In genomic region chr12:77949474-77950017, GRCm38 (mm10) we compare ENCODE assay signal across 8 mouse cellular contexts.
A peak's percentile ranks its signal among the peaks of the same experiment; 100 is the strongest.
DNase-seq lines count a peak whose midpoint lies in the region; ATAC-seq and TF ChIP-seq lines count a peak whose summit lies in the region.

No protein-coding gene starts in this region.

- no peaks in the 10 kb centered on the region for H3K27me3 ChIP-seq in kidney, adult 2 months (replicated peaks; ENCODE audit: control insufficient read depth, insufficient read depth, low read length)
- H3K27me3 ChIP-seq in stomach, embryonic 14.5 days (ENCODE audit: control insufficient read depth, insufficient read depth, low read length) = no peaks in the 10 kb centered on the region

- intact Hi-C loops in left cerebral cortex, postnatal 36 days (cut with DNase I) = no loop called here

- H3K9me3 ChIP-seq in stomach, embryonic 14.5 days (ENCODE audit: control insufficient read depth, low read depth, low read length) = no peaks in the 10 kb centered on the region

- WGBS in kidney, adult 2 months = 17% methylated on average over 16 of the region's 16 CpGs
- WGBS in stomach, embryonic 14.5 days = 12% methylated on average over 16 of the region's 16 CpGs

- no peak overlapping the region for H3K27ac ChIP-seq in kidney, adult 2 months (ENCODE audit: insufficient read depth, low read depth, low read length)
- H3K27ac ChIP-seq in stomach, embryonic 14.5 days (ENCODE audit: low read length) = peak overlapping the region; percentile 10; the same call in 1 of the 2 replicates

- no peaks in the 10 kb centered on the region for H3K4me1 ChIP-seq in kidney, adult 2 months (ENCODE audit: control insufficient read depth, insufficient read depth, low read length)
- no peaks in the 10 kb centered on the region for H3K4me1 ChIP-seq in stomach, embryonic 14.5 days (ENCODE audit: control insufficient read depth, insufficient read depth, low read length)

- H3K4me2 ChIP-seq in stomach, embryonic 14.5 days (replicated peaks; ENCODE audit: low read depth, low read length) = peak overlapping the region; percentile 49

- peak; percentile 9 for DNase-seq in urinary bladder, postnatal 25 days (ENCODE audit: low spot score)
- DNase-seq in urinary bladder, postnatal 4 days (ENCODE audit: low spot score in 2 of 2) = no peak
- peak; percentile 32 for DNase-seq in kidney, adult 2 months
- DNase-seq in left cerebral cortex, postnatal 36 days (ENCODE audit: low spot score in 2 of 2) = peak; percentile 33 to 39
- DNase-seq in mesoderm, embryonic 11.5 days (ENCODE audit: low read depth, low spot score) = peak; percentile 21
- no peak for DNase-seq in ovary, postnatal 14 days (ENCODE audit: low spot score)

- ATAC-seq in frontal cortex, adult (ENCODE audit: low TSS enrichment) = peak; percentile 90
- peak; percentile 74; the same call in 1 of the 2 replicates for ATAC-seq in stomach, embryonic 14.5 days (ENCODE audit: insufficient number of reproducible peaks, insufficient read depth, low FRiP score, low read depth)

- H3K9ac ChIP-seq in stomach, embryonic 14.5 days (replicated peaks; ENCODE audit: low read depth, low read length) = no peak overlapping the region

- TF ChIP-seq POLR2A in kidney, adult 2 months (IDR thresholded peaks at IDR 0.05; ENCODE audit: low read depth, low read length) = no peak

- no peak for TF ChIP-seq CTCF in kidney, adult 2 months (conservative IDR thresholded peaks at IDR 0.05; ENCODE audit: insufficient read depth, insufficient read length, low read depth, low read length)

- H3K36me3 ChIP-seq in kidney, adult 2 months (ENCODE audit: control insufficient read depth, insufficient read depth, low read length) = no peaks in the 10 kb centered on the region
- no peaks in the 10 kb centered on the region for H3K36me3 ChIP-seq in stomach, embryonic 14.5 days (ENCODE audit: control insufficient read depth, insufficient read depth, low read length)

- H3K4me3 ChIP-seq in kidney, adult 2 months (ENCODE audit: insufficient read depth, low read depth, low read length) = peak overlapping the region; percentile 0; the same call in 1 of the 2 replicates
- H3K4me3 ChIP-seq in stomach, embryonic 14.5 days (ENCODE audit: low read depth, low read length) = peak overlapping the region; percentile 25; the same call in 1 of the 2 replicates

Comparison
In these comparisons a context has a peak if more than half of its experiments do, and no peak if none do; other contexts are left out.
1. DNase-seq: peak in urinary bladder, postnatal 25 days (single experiment), kidney, adult 2 months (single experiment), left cerebral cortex, postnatal 36 days (2 of 2) and mesoderm, embryonic 11.5 days (single experiment); none in urinary bladder, postnatal 4 days (0 of 2) and ovary, postnatal 14 days (single experiment).